Mouse (Mus musculus) urinary bladder, postnatal 25 days (tissue): Measurements from ENCODE around the gene Dlg2.
A peak's percentile ranks its signal among the peaks of the same experiment; 100 is the strongest.

Experiments
- DNase-seq: peaks from one replicate; pipeline ENCODE4 v3.0.0; 2022; ENCODE audit warnings: low spot score

Gene Dlg2

GRCm38 (mm10) chr7:92392052-92392640 lies 1915.7 kb downstream of the Dlg2 start:
- no peak for DNase-seq

DNA sequence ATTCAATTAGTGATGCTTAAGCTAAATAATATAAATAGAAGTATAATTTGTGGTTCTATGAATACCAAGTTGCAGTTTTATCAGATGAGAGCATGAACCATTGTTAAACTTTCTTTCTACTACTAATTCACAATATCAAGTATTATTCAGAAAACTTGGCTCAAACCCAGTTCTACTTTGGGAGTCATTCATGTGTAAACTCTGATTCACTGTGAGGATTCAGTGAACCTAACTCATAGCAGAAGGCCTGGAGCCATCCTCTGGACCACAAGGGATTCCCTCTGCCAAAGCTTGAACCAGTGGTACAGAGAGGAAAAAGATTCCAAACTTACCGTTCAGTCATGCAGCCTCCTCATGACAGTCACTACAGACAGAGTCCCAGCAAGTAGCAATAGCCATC lies 1920.3 kb downstream of the Dlg2 start:
- no peak for DNase-seq

GRCm38 (mm10) chr7:92398841-92399240 lies 1922.4 kb downstream of the Dlg2 start:
- DNase-seq: no peak

DNA sequence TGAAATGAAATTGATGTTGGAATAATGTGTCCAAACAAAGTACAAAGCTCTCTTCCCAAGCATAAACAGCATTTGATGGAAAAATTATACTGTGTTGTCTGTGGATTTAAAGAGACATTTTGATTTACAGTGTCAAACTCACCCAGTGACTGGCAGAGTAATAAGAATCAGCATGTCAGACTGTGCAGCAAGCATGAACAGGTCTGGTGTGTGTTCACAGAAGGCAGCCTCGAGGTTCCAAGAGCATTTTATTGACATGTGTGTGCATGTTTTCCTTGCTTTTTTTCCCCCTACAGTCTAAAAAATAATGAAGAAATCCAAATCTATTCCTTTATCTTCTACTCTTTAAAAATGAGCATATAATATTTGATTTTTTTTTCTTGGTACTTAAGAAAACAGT lies 1924.1 kb downstream of the Dlg2 start:
- no peak for DNase-seq

DNA sequence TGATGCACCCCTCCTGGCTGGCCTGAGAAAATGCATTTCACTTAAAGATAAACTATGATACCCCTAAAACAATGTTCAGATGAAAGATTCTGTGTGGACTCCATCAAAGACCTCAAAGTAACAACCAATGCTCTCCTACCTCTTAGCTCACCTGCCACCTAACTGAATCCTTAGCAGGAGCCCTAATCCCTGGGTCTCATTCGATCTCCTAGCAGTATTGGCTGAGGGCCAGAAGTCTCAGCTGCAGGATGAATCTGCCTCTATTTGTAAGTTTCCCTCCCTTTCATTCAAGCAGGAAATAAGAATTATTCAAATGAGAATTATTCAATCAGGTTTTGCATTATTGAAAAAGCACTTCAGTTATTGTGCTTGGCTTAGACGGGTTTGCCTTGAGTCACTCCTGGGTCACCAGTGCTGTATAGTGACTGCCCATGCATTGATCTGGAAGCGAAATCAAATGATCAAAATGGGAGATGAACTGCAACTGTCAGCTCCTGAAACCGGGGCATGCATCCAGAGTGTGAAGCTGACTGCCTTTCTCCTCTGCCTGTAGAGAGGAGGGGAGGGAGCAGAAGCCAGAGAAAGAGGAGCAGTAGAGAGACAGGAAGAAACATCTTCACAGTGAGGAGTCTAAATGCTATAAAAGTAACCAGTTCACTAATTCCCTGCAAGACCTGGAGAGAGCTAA lies 1924.7 kb downstream of the Dlg2 start:
- no peak for DNase-seq

GRCm38 (mm10) chr7:92408479-92408878 lies 1932.0 kb downstream of the Dlg2 start:
- no peak for DNase-seq

- no peak for DNase-seq
Measured at GRCm38 (mm10) chr7:92420474-92420873, 1944.0 kb downstream of the Dlg2 start.

GRCm38 (mm10) chr7:92423017-92423416 lies 1946.5 kb downstream of the Dlg2 start:
- no peak for DNase-seq

DNA sequence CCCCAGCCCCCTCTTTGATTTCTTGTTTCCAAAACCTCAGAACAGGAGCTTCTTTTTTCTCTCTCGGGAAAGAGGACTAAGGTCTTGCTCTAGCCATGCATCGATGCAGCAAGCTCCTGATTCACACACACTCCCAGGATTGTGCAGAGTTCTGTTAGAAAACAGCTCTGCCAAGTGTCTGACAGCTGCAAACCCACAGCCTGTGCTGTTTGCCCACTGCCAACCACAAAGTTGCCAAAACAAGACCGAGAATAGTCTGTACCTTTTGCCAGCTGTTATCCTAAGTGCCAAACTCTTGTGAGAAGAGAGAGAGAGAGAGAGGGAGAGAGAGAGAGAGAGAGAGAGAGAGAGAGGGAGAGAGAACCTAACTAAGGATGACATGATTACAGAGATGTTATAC lies 1948.2 kb downstream of the Dlg2 start:
- DNase-seq: no peak

GRCm38 (mm10) chr7:92427280-92427679 lies 1950.8 kb downstream of the Dlg2 start:
- no peak for DNase-seq

DNA sequence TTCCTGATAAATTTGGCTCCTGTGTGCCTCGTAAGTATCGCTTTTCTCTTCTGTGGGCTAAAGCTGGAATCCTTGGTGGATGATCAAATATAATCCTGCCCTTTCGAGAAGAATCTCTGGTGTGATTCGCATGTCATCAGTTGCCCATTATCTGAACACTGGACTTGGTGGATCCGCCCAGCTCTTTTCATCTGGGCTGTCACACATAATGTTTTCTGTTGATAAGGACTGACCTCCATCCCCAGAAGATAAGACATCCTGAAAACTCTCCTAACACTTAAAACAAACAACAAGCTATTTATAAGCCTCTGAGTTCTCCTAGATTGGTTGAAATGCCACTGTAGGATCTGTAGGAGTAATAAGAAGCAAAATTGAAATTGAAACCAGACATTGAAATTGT lies 1952.2 kb downstream of the Dlg2 start:
- no peak for DNase-seq

DNA sequence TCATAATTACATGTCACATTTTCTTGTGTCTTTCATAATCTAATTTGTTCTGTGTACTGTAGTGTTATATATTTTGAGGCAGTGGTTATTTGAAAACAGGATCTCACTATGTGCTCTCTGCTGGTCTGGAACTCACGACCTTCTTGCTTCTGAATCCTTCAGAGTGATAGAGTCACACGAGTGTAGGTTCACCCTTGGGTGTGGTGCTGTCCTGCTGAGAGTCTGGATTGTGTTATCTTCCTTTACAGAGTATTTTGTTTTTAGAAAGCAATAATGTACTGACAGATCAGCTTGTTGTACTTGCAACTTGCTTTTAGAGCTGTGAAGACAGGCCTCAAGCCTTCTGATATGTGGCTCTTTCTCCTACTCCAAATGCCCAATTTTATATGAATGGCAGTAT lies 1953.8 kb downstream of the Dlg2 start:
- DNase-seq: no peak

- DNase-seq: no peak
Measured at GRCm38 (mm10) chr7:92437168-92437567, 1960.7 kb downstream of the Dlg2 start.

DNA sequence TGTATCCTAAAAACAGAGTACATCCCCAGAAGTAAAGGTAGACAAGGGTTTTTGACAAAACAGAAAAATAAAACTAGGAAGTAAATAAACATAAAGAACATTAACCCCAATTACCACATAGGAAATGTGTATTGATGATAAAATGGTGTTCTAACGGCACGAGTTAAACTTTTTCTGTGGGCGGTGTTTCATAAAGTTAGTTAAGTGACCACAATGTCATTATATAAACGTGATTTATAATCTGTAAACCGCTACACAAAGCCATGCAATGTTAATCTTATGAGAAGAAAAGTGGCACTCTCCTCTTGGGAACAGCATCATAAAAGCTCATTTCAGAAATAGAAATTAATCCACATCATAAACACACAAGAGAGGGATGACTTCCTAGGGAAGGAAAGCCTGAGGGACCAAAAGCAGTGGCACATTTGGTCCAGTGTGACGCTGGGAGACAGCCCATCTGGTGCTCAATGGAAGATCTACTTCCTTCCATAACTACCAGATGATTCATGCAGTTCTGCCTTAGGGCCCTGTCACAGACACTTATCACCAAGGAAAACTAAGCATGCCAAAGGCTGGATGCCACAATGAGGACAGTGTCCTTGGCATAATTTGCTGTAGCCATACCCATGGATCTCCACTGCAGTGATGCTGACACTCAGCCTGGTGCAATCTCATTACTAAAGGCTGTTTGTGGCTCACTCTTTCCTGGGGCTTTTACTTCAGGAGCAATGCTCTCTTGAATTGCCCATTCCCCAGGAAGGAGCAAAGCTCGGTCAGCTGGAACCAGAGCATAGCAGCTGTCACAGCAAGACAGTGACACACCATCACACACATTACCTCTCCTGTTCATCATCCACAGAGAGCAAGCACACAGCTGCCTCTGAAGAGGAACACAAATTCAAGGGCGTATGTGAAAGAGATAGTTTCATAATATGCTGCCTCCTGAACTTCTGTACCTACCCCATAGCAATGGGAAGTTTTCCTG lies 1963.3 kb downstream of the Dlg2 start:
- no peak for DNase-seq

GRCm38 (mm10) chr7:92441611-92442010 lies 1965.1 kb downstream of the Dlg2 start:
- no peak for DNase-seq

GRCm38 (mm10) chr7:92442082-92442481 lies 1965.6 kb downstream of the Dlg2 start:
- DNase-seq: no peak

- DNase-seq: no peak
Measured at GRCm38 (mm10) chr7:92447938-92448337, 1971.5 kb downstream of the Dlg2 start.

DNA sequence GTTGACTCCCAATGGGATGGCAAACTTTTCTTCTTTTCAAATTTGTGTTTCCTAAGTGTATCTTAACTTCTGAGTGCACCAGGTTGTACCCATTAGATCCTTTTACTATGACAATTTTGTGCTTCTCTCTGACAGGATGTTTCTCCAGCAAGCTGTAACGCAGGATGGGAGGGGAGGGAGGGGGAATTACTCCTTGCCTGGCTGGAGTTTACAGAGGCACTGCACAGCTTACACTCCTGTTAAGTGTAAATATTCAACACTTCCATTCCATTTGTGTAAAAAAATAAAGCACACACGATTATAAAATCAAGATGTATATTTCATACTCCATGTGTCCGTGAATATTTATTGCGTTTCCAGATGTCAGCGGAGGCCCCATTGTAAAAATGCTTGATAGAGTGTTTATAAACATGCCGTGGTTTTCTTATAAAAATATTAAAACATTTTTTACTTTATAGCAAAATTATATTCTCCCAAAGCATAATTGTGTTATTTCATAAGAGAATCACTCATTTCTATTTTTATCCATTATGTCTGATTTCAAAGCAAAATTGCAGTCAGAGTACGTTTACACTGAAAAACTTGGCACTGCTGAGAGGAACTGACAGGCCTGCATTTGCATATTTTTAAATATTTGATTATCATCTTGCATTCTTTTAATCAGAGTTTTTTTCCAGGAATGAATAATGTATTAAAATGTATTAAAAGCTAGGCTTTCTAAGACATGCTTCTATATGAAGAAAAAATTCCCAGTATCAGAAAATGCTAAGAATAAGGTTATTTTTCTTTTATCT lies 1972.5 kb downstream of the Dlg2 start:
- no peak for DNase-seq

DNA sequence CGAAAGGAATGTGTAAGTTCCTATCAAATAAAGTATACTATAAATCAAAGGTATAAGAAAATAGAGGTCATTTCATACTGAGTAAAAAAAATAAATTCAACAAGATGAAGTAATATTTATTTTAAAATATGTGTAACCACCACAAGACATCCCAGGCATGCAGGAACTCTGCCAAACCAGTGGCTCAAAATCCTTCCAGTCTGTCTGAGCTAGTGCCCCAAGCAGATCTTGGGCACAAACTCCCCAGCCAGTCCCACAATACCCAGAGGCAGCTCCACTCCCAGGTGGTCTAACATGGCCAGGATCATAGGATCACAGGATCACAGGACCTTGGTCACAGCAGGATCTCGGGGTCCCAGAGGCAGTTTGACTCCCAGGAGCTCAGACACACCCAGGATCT lies 1977.7 kb downstream of the Dlg2 start:
- DNase-seq: no peak

- no peak for DNase-seq
Measured at GRCm38 (mm10) chr7:92455927-92456326, 1979.5 kb downstream of the Dlg2 start.

GRCm38 (mm10) chr7:92457791-92458190 lies 1981.3 kb downstream of the Dlg2 start:
- peak; percentile 3 for DNase-seq

DNA sequence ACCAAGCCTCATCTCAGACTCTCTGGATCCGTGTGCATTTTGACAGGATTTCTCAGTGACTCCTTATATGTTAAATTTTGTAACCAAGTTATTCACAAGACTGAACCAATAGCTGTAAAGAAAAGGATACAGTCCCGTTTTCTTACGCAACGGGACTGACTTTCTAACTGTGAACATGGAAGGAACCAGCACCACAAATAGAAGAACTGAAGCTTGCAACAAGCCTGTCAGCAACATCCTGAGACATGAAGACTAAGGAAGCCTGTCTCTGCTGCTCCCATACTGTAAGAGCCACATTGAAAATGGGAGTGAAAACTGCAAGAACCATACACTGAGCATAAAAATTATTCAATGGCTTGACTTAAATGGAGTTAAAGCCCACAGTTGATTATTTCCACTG lies 1981.8 kb downstream of the Dlg2 start:
- DNase-seq: no peak
